Mouse (Mus musculus) brain, adult 2 months (tissue): ENCODE measurements around the gene Emc8.
A peak's percentile ranks its signal among the peaks of the same experiment; 100 is the strongest.

ENCODE experiments used
- DNase-seq: peaks from one replicate; pipeline ENCODE4 v3.0.0; 2011; ENCODE audit warnings: low read depth, low spot score

Gene Emc8

GRCm38 (mm10) chr8:120668374-120668905, at the start of gene Emc8:
TSS of gene Emc8 (minus strand) at chr8:120668573.
- DNase-seq: no peak

DNA sequence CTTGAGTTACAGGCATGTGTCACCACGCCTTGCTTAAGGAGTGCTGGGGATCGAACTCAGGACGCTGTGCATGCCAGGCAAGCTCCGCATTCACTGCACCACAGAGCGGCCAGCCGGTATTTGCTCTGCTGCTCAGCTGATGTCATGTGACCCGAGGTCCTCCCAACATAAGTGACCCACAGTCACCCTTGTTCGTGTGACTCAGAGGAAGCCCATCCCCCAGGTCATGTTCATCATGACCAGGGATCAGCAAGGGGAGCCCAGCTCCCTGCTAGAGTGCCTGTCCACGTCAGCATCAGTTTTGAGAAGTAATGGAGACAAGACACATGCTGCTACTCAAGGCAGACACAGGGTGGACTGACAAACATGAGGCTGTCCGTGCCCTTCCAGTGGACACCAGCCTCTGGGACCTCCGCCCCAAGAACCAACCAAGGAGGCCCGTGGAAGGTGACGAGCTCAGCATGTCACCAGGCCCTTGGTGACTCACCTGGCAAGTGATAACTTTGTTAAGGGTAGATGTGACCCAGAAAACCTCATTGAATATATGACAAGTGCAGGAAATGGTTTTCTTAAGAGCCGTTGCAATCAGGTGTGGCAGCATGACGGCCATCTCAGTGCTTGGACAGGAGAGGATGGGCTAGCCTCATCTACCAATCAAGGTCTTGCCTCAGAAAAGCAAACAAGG, 47.8 kb upstream of the Emc8 start:
- no peak for DNase-seq

GRCm38 (mm10) chr8:120715200-120715599, 46.8 kb upstream of the Emc8 start:
- DNase-seq: no peak

GRCm38 (mm10) chr8:120709176-120709575, 40.8 kb upstream of the Emc8 start:
- DNase-seq: peak; percentile 45

- DNase-seq: no peak
Measured at GRCm38 (mm10) chr8:120706193-120706592, 37.8 kb upstream of the Emc8 start.

DNA sequence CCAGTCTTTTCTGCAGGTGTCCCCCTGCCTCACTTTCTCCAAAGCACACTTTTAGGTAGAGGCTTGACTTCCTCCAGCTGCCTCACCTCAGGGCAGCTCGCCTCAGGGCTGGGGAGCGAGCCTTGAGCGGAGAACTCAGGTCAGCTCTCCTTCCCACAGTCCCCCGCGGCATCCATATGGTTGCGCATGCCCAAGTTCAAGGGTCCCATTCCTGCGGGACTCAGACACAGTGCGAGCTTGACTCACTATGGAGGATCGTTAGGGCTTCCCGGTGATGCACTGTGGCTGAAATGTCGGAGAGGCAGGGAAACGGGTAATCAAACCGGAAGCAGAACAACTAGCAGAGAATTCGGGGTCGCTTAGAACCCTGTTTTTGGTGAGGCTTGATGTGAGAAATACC, 36.8 kb upstream of the Emc8 start:
- no peak for DNase-seq

- no peak for DNase-seq
Measured at GRCm38 (mm10) chr8:120704203-120704602, 35.8 kb upstream of the Emc8 start.

- peak; percentile 61 for DNase-seq
Measured at GRCm38 (mm10) chr8:120701758-120702465, 33.5 kb upstream of the Emc8 start.

- DNase-seq: no peak
Measured at GRCm38 (mm10) chr8:120700053-120700452, 31.7 kb upstream of the Emc8 start.

GRCm38 (mm10) chr8:120699565-120699964, 31.2 kb upstream of the Emc8 start:
- DNase-seq: no peak

GRCm38 (mm10) chr8:120699079-120699478, 30.7 kb upstream of the Emc8 start:
- DNase-seq: peak; percentile 56

GRCm38 (mm10) chr8:120698426-120698825, 30.1 kb upstream of the Emc8 start:
- no peak for DNase-seq

- no peak for DNase-seq
Measured at GRCm38 (mm10) chr8:120697979-120698272, 29.6 kb upstream of the Emc8 start.

DNA sequence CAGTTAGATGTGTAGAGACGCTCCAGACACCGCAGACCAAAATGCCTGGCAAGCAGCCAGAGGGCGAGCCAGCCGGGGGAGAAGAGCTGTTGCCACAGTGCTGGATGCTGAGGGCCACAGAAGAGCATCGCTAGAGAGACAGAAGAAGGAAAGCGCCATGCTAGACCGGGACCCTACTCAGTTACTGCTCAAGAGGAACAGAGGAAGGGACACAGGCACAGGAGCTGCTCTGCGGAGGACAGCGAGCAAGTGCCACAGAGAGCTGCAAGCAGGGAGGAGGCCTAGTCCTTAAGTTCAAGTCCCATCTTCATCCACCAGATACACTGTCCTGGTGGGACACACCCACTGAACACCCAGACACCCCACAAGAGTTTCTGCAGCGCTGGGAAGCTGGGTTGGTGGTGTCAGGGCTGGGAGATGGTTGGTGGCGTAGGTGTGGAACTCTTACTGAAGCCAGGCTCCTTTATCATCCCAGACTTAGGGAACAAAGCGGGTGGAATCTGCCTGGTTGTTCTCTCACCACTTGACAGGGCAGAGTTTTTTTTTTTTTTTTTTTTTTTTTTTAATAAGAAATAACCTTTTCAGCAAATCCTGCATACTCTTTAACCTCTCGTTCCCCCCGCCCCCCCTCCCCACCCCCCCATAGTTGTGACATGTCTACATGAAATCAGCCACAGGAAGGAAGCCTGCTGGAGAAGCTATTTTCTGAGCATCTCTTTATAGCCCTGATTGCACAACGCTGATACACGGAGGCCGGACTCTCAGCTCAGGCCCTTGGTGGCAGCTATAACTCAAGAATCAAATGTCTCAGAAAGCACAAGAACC, 29.0 kb upstream of the Emc8 start:
- peak; percentile 48 for DNase-seq

GRCm38 (mm10) chr8:120696401-120697153, 28.2 kb upstream of the Emc8 start:
- no peak for DNase-seq

GRCm38 (mm10) chr8:120693861-120694493, 25.6 kb upstream of the Emc8 start:
- no peak for DNase-seq

DNA sequence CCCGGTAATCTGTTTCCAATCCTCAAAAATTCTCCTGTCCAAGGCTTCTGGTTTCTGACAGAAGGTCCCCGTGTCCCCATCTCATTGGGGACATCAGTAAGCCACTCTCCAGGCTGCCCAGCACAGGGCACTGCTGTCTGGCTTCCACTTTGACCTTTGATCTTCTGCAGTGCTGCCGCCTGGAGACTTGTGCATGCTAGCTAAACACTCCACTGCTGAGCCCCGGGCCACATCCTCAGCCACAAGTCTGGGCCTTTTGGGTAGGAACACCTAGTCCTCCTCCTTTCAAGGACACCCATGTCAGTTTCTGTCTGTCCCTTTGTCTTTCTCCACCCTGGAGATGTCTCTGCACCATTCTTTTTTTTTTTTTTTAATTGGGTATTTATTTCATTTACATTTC, 24.6 kb upstream of the Emc8 start:
- DNase-seq: no peak

DNA sequence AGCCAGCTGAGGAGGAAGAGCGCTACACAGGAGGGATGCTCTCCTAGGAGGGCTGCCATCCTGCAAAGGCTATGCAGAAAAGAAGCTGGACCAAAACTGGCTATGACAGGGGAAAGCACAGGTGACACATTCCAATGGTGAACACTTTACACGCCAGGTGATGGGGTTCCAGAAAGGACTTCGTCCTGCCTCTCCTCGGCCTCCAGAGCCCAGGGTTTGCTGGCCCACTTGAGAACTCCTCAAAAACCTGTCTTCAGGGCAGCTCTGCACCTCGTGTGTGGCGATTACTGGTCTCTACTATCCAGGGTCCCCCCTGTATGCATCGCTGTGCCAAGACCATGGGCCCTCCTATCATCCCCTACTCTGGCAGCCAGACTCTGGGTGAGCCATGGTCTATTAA, 20.1 kb upstream of the Emc8 start:
- no peak for DNase-seq

GRCm38 (mm10) chr8:120687786-120688185, 19.4 kb upstream of the Emc8 start:
- DNase-seq: no peak

DNA sequence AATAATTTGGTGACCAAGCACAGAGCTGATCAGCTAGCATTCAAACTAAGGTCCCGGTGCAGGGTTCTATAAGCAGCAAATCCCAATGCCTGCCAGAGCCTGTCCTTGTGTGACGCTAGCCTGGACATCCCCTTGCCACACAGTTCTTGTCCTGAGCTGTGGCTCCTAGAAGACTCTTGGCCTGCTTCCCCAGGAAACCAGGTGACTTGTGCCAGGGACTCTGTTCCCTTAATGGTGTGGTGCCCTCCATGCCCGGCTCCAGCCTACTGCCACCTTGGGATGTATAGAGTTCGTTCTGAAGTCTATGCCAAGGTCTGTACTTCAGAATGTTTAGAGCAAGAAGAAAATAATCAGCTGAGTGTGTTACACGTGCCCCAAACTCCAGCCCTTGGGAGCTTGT, 18.2 kb upstream of the Emc8 start:
- DNase-seq: no peak

GRCm38 (mm10) chr8:120686051-120686450, 17.7 kb upstream of the Emc8 start:
- peak; percentile 60 for DNase-seq
